Mouse (Mus musculus): ENCODE measurements at regions not wholly inside any gene's neighbourhood (a gene's known extent, or its start where the extent isn't known, plus 50 kb on each side); places are given as distances from the start of the nearest gene placed in this dataset.

GRCm38 (mm10) chr9:120798901-120799300 lies 130.1 kb upstream of the Ctnnb1 start:
- Histone ChIP-seq H3K4me3 (ENCODE audit: low read depth, low read length) (no peak overlapping the region), H3K9ac (ENCODE audit: low read depth, poor library complexity, severe bottlenecking) (no peak overlapping the region), H3K27ac (ENCODE audit: insufficient read depth, low read length) (no peak overlapping the region), H3K36me3 (ENCODE audit: control insufficient read depth, insufficient read depth, low read length, poor library complexity, severe bottlenecking) (no peaks in the 10 kb centered on the region), H3K4me1 (ENCODE audit: control insufficient read depth, insufficient read depth, low read length) (peaks cover 10% of the 10 kb centered on the region), H3K9me3 (replicated peaks; ENCODE audit: control insufficient read depth, insufficient read depth, low read length, poor library complexity, severe bottlenecking) (no peaks in the 10 kb centered on the region), H3K27me3 (ENCODE audit: control insufficient read depth, insufficient read depth, low read length, poor library complexity, severe bottlenecking) (no peaks in the 10 kb centered on the region)
- no peak for TF ChIP-seq EP300 (IDR thresholded peaks at IDR 0.05; ENCODE audit: insufficient read depth, low read depth, low read length)
- no peak for TF ChIP-seq POLR2A (IDR thresholded peaks at IDR 0.05; ENCODE audit: insufficient read depth, low read length)
- TF ChIP-seq CTCF (IDR thresholded peaks at IDR 0.05; ENCODE audit: low read depth, low read length), result no peak

GRCm38 (mm10) chr9:120802646-120803045 lies 126.4 kb upstream of the Ctnnb1 start:
- Histone ChIP-seq H3K27ac (ENCODE audit: insufficient read depth, low read length) (no peak overlapping the region), H3K27me3 (ENCODE audit: control insufficient read depth, insufficient read depth, low read length, poor library complexity, severe bottlenecking) (no peaks in the 10 kb centered on the region), H3K9ac (ENCODE audit: low read depth, poor library complexity, severe bottlenecking) (no peak overlapping the region), H3K4me3 (ENCODE audit: low read depth, low read length) (no peak overlapping the region), H3K9me3 (replicated peaks; ENCODE audit: control insufficient read depth, insufficient read depth, low read length, poor library complexity, severe bottlenecking) (no peaks in the 10 kb centered on the region), H3K4me1 (ENCODE audit: control insufficient read depth, insufficient read depth, low read length) (peaks cover 6% of the 10 kb centered on the region), H3K36me3 (ENCODE audit: control insufficient read depth, insufficient read depth, low read length, poor library complexity, severe bottlenecking) (no peaks in the 10 kb centered on the region)
- no peak for TF ChIP-seq CTCF (IDR thresholded peaks at IDR 0.05; ENCODE audit: low read depth, low read length)
- no peak for TF ChIP-seq EP300 (IDR thresholded peaks at IDR 0.05; ENCODE audit: insufficient read depth, low read depth, low read length)
- TF ChIP-seq POLR2A (IDR thresholded peaks at IDR 0.05; ENCODE audit: insufficient read depth, low read length), result no peak

GRCm38 (mm10) chr9:120804760-120805294 lies 124.2 kb upstream of the Ctnnb1 start:
- TF ChIP-seq EP300 (IDR thresholded peaks at IDR 0.05; ENCODE audit: insufficient read depth, low read depth, low read length) (no peak), POLR2A (IDR thresholded peaks at IDR 0.05; ENCODE audit: insufficient read depth, low read length) (no peak), CTCF (IDR thresholded peaks at IDR 0.05; ENCODE audit: low read depth, low read length) (no peak)
- no peak overlapping the region for H3K27ac ChIP-seq (ENCODE audit: insufficient read depth, low read length)
- H3K27me3 ChIP-seq (ENCODE audit: control insufficient read depth, insufficient read depth, low read length, poor library complexity, severe bottlenecking), result no peaks in the 10 kb centered on the region
- H3K4me1 ChIP-seq (ENCODE audit: control insufficient read depth, insufficient read depth, low read length), result no peaks in the 10 kb centered on the region
- no peak overlapping the region for H3K4me3 ChIP-seq (ENCODE audit: low read depth, low read length)
- no peaks in the 10 kb centered on the region for H3K36me3 ChIP-seq (ENCODE audit: control insufficient read depth, insufficient read depth, low read length, poor library complexity, severe bottlenecking)
- no peaks in the 10 kb centered on the region for H3K9me3 ChIP-seq (replicated peaks; ENCODE audit: control insufficient read depth, insufficient read depth, low read length, poor library complexity, severe bottlenecking)
- no peak overlapping the region for H3K9ac ChIP-seq (ENCODE audit: low read depth, poor library complexity, severe bottlenecking)

- no peak overlapping the region for H3K9ac ChIP-seq (ENCODE audit: low read depth, poor library complexity, severe bottlenecking)
- no peaks in the 10 kb centered on the region for H3K4me1 ChIP-seq (ENCODE audit: control insufficient read depth, insufficient read depth, low read length)
- H3K4me3 ChIP-seq (ENCODE audit: low read depth, low read length), result no peak overlapping the region
- no peak overlapping the region for H3K27ac ChIP-seq (ENCODE audit: insufficient read depth, low read length)
- no peaks in the 10 kb centered on the region for H3K9me3 ChIP-seq (replicated peaks; ENCODE audit: control insufficient read depth, insufficient read depth, low read length, poor library complexity, severe bottlenecking)
- no peaks in the 10 kb centered on the region for H3K27me3 ChIP-seq (ENCODE audit: control insufficient read depth, insufficient read depth, low read length, poor library complexity, severe bottlenecking)
- TF ChIP-seq POLR2A (IDR thresholded peaks at IDR 0.05; ENCODE audit: insufficient read depth, low read length) (no peak), CTCF (IDR thresholded peaks at IDR 0.05; ENCODE audit: low read depth, low read length) (no peak), EP300 (IDR thresholded peaks at IDR 0.05; ENCODE audit: insufficient read depth, low read depth, low read length) (no peak)
- H3K36me3 ChIP-seq (ENCODE audit: control insufficient read depth, insufficient read depth, low read length, poor library complexity, severe bottlenecking), result no peaks in the 10 kb centered on the region
Measured at GRCm38 (mm10) chr9:120808741-120809425, 120.1 kb upstream of the Ctnnb1 start.

- Histone ChIP-seq H3K9ac (ENCODE audit: low read depth, poor library complexity, severe bottlenecking) (no peak overlapping the region), H3K9me3 (replicated peaks; ENCODE audit: control insufficient read depth, insufficient read depth, low read length, poor library complexity, severe bottlenecking) (no peaks in the 10 kb centered on the region), H3K36me3 (ENCODE audit: control insufficient read depth, insufficient read depth, low read length, poor library complexity, severe bottlenecking) (no peaks in the 10 kb centered on the region), H3K27ac (ENCODE audit: insufficient read depth, low read length) (no peak overlapping the region), H3K4me1 (ENCODE audit: control insufficient read depth, insufficient read depth, low read length) (no peaks in the 10 kb centered on the region), H3K4me3 (ENCODE audit: low read depth, low read length) (no peak overlapping the region), H3K27me3 (ENCODE audit: control insufficient read depth, insufficient read depth, low read length, poor library complexity, severe bottlenecking) (no peaks in the 10 kb centered on the region)
- TF ChIP-seq CTCF (IDR thresholded peaks at IDR 0.05; ENCODE audit: low read depth, low read length) (no peak), EP300 (IDR thresholded peaks at IDR 0.05; ENCODE audit: insufficient read depth, low read depth, low read length) (no peak), POLR2A (IDR thresholded peaks at IDR 0.05; ENCODE audit: insufficient read depth, low read length) (no peak)
Measured at GRCm38 (mm10) chr9:120811522-120811921, 117.5 kb upstream of the Ctnnb1 start.

- Histone ChIP-seq H3K9me3 (replicated peaks; ENCODE audit: control insufficient read depth, insufficient read depth, low read length, poor library complexity, severe bottlenecking) (no peaks in the 10 kb centered on the region), H3K9ac (ENCODE audit: low read depth, poor library complexity, severe bottlenecking) (no peak overlapping the region), H3K36me3 (ENCODE audit: control insufficient read depth, insufficient read depth, low read length, poor library complexity, severe bottlenecking) (no peaks in the 10 kb centered on the region), H3K27ac (ENCODE audit: insufficient read depth, low read length) (no peak overlapping the region), H3K27me3 (ENCODE audit: control insufficient read depth, insufficient read depth, low read length, poor library complexity, severe bottlenecking) (no peaks in the 10 kb centered on the region), H3K4me1 (ENCODE audit: control insufficient read depth, insufficient read depth, low read length) (no peaks in the 10 kb centered on the region), H3K4me3 (ENCODE audit: low read depth, low read length) (no peak overlapping the region)
- TF ChIP-seq EP300 (IDR thresholded peaks at IDR 0.05; ENCODE audit: insufficient read depth, low read depth, low read length), result no peak
- TF ChIP-seq POLR2A (IDR thresholded peaks at IDR 0.05; ENCODE audit: insufficient read depth, low read length), result no peak
Measured at GRCm38 (mm10) chr9:120812667-120813210, 116.3 kb upstream of the Ctnnb1 start.

Data from ES-Bruce4 (cell line).